Mouse (Mus musculus) heart, adult 9 months (tissue): ENCODE measurements around the gene Ccdc92b.
"Not testable (repeated sequence)": the region's sequence is repeated elsewhere in the genome, so short reads cannot be mapped to it uniquely, and the experiment has no call there.

ENCODE experiments used
- DNase-seq, 2 experiments: peaks; one replicate each; pipeline ENCODE4 v3.0.0; 2022; ENCODE audit warnings: low spot score in 2 of 2

Gene Ccdc92b

DNA sequence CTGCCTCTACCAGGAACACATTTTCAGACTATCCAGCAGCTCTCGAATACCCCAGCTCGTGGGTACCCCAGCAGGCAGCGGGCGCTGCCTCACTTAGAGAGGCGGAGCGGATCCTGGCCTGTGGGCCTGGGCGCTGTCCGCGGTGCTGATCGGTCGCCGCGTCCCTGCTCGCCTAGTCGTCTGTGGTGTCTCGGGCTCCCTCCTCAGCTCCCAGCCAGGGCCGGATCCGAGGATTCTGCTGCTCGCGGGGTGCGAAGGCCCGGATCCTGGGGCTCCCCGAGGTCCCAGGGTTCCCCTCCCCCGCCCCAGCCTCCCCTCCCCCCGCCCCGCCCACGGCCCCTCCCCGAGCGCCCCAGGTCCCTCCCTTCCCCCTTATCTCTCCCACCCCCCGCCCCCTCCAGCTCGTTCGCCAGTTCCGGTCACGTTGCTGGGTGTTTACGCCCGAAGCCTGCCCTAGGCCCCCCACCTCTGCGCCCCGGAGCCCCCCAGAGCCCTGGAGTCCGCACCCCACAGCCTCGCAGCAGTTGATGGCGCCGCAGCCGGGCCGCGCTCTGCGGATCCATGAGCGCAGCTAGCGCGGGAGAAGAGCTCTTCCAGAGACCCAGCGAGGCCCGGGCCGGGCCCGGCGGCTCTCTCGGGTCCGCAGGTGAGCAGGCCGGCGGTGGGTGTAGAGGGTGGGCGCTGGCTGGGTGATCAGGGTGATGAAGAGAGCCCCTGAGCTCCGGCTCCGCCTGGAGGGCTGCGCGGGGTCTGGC lies at the start of gene Ccdc92b:
Gene Ccdc92b, plus strand, starts transcription at position 405 of the 755 bp plus-strand sequence.
- peak; percentile 20 to 31 for DNase-seq

DNA sequence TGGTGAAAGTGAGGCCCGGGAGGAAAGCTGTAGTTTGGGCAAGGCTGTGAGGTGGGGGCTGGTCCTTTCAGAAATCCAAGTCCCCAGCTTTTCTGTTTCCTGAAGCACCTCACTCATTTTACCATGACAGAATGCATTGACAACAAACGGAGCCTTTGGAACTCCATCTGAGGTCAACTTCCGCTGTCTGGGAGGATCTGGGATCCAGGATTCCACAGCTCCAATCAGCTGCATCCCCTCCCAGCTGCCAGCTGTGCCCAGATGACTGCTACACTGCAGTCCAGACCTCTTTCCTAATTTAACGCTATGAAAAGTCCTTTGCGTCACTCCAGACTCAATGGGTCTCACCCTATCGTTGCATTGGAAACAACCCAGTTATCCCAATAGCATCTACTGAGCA lies 49.7 kb upstream of the Ccdc92b start:
- DNase-seq = no peak

- peak; percentile 39 to 62 for DNase-seq
These were observed 46.8 kb upstream of the Ccdc92b start for GRCm38 (mm10) chr11:74572459-74573061.

- DNase-seq = no peak
These were observed 44.5 kb upstream of the Ccdc92b start for GRCm38 (mm10) chr11:74574768-74575434.

DNA sequence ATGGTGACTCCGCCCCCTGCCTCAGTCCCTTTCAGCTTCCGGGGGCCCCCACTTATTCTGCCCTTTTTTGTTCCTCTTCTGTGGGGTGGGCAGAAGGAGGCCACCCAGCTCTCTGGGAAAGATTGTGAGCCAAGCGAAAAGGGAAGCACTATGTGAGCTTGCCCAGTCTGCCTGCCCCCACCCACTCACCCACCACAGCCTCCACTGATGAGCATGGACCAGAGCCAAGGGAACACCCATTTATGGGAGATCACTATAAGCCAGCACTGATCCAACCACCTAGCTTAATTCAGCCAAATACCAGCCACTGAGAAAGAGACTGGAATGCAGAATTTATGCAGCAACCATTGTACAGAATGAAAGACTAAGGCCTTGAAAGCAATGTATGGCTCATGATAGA lies 43.5 kb upstream of the Ccdc92b start:
- peak; percentile 7 to 28 for DNase-seq

DNA sequence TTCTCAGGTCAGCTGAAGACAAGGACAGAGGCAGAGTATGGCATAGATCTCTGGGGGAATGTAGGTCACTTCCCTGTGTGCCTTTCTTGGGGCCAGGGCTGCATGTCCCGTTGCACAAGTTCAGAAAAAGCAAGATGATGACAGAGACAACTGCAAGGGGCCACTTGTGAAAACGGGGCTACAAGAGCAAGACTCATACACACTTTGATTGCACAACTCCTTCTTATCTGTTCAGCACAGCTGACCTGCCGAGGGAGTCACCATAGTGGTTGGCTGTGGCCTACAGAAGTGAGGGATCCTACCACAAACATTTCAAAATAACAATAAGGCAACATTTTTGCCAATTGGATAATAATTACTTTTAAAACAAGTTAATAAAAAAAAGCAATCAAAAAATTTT lies 42.3 kb upstream of the Ccdc92b start:
- no peak for DNase-seq

- not testable (repeated sequence) for DNase-seq
These were observed 38.1 kb upstream of the Ccdc92b start for GRCm38 (mm10) chr11:74581333-74581732.

DNA sequence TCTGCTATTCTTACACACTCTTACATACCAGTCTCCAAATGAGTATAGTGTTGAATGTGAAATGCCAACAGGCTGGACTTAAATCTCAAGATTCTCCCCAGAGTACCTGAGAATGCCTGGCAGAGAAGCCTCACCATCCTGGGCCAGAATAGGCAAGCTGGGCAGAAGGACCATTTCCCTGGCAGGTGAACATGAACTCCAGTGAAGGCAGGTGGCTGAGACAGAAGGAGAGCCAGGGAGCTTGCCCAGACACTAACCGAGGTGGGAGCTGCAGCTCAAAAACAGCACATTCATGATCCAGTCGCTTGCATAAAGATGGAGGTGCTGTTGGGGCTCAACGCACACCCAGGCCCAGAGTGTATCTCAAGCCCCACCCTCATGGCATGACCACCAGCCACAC lies 36.9 kb upstream of the Ccdc92b start:
- DNase-seq = no peak

DNA sequence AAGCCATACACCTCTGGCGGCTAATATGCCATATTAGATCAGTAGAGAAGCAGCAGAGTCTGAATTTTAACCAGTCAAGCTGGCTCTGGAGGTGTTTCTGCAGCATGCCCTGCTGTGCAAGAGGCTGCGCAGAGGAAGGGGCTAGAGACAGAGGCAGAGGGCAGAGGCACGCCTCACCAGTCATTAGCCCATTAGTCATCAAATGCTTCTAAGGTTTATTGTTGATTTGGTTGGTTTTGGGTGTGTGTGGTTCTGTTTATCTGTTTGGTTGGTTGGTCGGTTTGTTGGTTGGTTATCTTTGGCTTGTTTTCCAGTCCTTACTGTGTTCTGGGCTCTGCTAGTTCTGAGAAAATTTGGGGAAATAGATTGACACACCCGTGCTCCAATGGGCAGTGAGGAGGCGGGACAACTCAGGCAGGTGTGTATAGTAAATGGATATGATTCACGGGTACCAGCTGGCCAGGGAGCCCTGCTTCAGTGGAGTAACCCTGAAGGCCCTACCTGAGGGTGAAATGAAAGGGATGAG lies 35.5 kb upstream of the Ccdc92b start:
- DNase-seq = no peak

- DNase-seq = no peak
These were observed 34.3 kb upstream of the Ccdc92b start for GRCm38 (mm10) chr11:74584946-74585723.

GRCm38 (mm10) chr11:74586401-74586800 lies 33.0 kb upstream of the Ccdc92b start:
- DNase-seq = no peak

DNA sequence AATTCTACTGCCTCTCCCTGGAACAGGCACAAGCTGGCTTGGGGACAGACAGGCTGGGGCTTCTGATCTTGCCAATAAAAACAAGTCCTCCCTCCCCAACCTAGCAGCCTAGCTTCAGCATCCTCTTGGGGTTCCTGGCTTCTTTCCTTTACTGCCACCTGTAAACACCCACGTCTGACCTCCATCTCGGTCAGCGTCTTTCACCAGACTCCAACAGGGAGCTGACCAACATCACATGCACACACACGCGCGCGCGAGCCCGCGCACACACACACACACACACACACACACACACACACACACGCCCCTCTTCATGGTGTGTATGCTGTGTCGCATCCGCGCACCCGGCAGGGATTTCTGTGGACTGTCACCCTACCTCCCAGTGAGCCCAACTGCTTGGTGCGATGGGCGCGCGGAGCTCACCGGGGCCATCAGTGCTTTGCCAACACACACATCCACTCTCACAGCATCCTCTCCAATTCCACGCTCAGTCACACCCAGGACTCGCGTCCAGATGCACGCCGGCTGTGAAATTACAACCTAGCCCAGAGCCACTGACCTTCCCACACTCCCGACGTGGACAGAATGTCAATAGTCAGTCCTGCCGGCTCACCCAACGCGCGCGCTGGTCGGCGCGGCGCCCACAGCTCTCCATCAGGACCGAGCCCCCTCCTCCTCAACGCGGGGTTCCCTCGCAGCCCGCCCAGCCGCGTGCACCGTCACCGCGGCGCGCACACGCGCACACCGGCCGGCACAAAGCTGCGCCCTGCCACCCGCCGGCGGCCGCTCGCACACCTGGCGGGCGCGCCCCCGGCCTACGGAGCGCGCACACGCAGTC lies 29.8 kb upstream of the Ccdc92b start:
- DNase-seq = no peak

DNA sequence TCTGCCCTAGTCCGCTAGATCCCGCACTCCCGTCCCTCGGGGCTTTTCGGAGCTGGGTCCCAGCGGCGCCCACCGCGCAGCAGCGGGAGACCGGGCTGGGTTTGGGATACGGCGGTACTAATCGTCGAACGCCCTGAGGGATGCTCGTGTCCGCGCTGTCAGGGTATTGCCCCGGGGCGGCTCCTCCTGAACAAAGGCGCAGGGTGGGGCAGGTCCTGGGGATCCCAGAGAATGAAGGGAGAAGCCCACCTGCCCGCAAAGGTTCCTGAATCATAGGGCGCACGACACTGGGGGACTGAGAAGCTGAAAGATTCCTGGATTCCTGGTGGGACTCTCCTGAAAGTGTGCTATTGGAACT lies 29.2 kb upstream of the Ccdc92b start:
- no peak for DNase-seq

GRCm38 (mm10) chr11:74590691-74591090 lies 28.7 kb upstream of the Ccdc92b start:
- no peak for DNase-seq

- DNase-seq = peak in 1 of 2 experiments; percentile 18
These were observed 27.2 kb upstream of the Ccdc92b start for GRCm38 (mm10) chr11:74592246-74592645.

GRCm38 (mm10) chr11:74597283-74597989 lies 22.0 kb upstream of the Ccdc92b start:
- no peak for DNase-seq

GRCm38 (mm10) chr11:74597990-74598337 lies 21.4 kb upstream of the Ccdc92b start:
- no peak for DNase-seq

DNA sequence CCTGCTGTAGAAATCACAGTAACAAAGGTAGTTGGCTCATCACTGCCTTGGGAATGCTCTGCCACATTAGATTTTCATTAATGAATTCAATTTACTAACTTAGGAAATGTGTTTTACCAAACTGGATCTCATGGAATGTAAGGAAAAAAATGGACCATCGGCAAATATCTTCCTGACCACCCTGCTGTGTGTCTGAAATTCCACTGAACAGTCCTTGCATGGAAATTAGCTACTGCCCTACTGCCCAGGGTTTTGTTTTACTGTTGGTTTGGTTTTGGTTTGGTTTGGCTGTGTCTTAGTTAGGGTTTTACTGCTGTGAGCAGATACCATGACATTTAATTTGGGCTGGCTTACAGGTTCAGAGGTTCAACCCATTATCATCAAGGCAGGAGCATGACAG lies 17.1 kb upstream of the Ccdc92b start:
- no peak for DNase-seq

DNA sequence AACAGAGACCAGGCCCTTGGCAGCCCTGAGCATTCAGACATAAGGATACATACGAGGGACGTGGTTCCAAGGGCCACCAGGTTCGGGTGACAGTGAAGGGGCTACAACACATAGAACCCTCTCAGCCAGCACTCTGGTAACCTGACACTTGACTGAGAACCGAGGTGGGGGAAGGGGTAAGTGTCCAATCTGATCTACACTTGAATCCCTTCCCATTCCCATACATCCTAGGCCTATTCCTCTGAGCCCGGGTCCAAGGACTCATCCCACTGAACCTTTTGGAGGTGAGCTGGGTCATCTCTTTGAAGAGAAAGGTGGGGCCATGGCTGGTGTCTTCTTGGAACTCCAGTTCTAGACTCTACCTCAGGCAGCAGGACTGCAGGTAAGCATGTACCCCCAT lies 9.3 kb upstream of the Ccdc92b start:
- no peak for DNase-seq

GRCm38 (mm10) chr11:74610545-74611176 lies 8.7 kb upstream of the Ccdc92b start, which contains the start of gene Rap1gap2:
TSS of gene Rap1gap2 (minus strand) at chr11:74610915.
- no peak for DNase-seq
